Comparison of ENCODE assay signal across 26 mouse cellular contexts in the genomic region with DNA sequence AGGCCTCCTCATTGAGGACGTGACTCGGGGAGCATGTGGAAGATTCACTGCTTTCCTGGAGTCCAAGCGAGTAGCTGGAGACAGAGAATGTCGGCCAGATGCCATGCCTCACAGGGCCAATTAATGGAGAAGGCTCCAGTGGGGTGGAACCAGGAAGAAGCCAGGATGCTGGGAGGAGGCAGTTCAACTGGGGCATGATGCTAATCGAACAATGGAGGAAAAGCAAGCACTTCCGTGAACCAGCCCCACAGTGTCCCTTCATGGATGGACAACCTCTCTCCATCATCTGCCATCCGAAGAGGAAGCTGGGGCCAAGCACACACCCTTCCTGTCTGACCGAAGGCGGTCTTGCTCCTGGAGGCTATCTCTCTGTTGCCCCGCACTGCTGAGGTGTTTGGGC. TPM values are rescaled to one million over a fixed set of nuclear protein-coding genes. Genes with fewer than 3 reads are reported as not detected.
DNase-seq lines count a peak whose midpoint lies in the region; TF ChIP-seq lines count a peak whose summit lies in the region.
"Had no signal": no experiment of that assay in that cellular context is flagged by ENCODE, and none has a peak within 500 bp of the region (broad histone marks: within the 10 kb centered on the region; RNA-seq: fewer than 3 reads in every experiment).

No protein-coding gene starts in this region.

- 61% methylated on average over 10 of the region's 10 CpGs for WGBS in kidney, adult 2 months

- H3K4me1 ChIP-seq in kidney, adult 2 months (ENCODE audit: control insufficient read depth, insufficient read depth, low read length), result peaks cover 5% of the 10 kb centered on the region; the same call in 1 of the 2 replicates
- H3K4me1 ChIP-seq: hindbrain, embryonic 12.5 days; limb, embryonic 10.5 days; liver, embryonic 15.5 days; stomach, embryonic 15.5 days had no signal

- peak; percentile 27 to 36 for DNase-seq in cerebellum, adult 18-20 months
- DNase-seq in cerebellum, postnatal 14 days, result no peak
- DNase-seq in kidney, adult 2 months, result peak; percentile 68
- DNase-seq in kidney, postnatal 36 days, result peak; percentile 42 to 61
- DNase-seq in lung, postnatal 25 days (ENCODE audit: low spot score), result peak; percentile 87
- no peak for DNase-seq in layer of hippocampus, adult 2 months (ENCODE audit: low spot score in 2 of 2)
- no peak for DNase-seq in adrenal gland, postnatal 4 days (ENCODE audit: low spot score in 2 of 2)
- DNase-seq: adrenal gland, adult 8-10 months; cerebellum, adult 9-11 months; gastrocnemius, postnatal 25 days; heart, postnatal 14 days; liver; thymus, postnatal 25 days had no signal

- TF ChIP-seq CTCF in kidney, adult 2 months (conservative IDR thresholded peaks at IDR 0.05; ENCODE audit: insufficient read depth, insufficient read length, low read depth, low read length), result no peak
- no peak for TF ChIP-seq CTCF in layer of hippocampus, adult 2 months (conservative IDR thresholded peaks at IDR 0.05)

- no peak overlapping the region for H3K27ac ChIP-seq in kidney, adult 2 months (ENCODE audit: insufficient read depth, low read depth, low read length)
- H3K27ac ChIP-seq in layer of hippocampus, adult 2 months, result no peak overlapping the region
- H3K27ac ChIP-seq: forebrain, embryonic 10.5 days; heart, adult 2 months; heart, embryonic 13.5 days; hindbrain, embryonic 12.5 days; left cerebral cortex, adult 2 months; limb, embryonic 10.5 days; liver, embryonic 15.5 days; midbrain, embryonic 10.5 days; neural tube, embryonic 13.5 days; stomach, embryonic 15.5 days had no signal

- no peaks in the 10 kb centered on the region for H3K36me3 ChIP-seq in kidney, adult 2 months (ENCODE audit: control insufficient read depth, insufficient read depth, low read length)
- H3K36me3 ChIP-seq: forebrain, embryonic 10.5 days; hindbrain, embryonic 12.5 days; limb, embryonic 10.5 days; liver, embryonic 15.5 days; midbrain, embryonic 10.5 days; neural tube, embryonic 13.5 days; stomach, embryonic 15.5 days had no signal

- H3K4me3 ChIP-seq in kidney, adult 2 months (ENCODE audit: insufficient read depth, low read depth, low read length), result no peak overlapping the region
- H3K4me3 ChIP-seq in layer of hippocampus, adult 2 months, result no peak overlapping the region
- H3K4me3 ChIP-seq: forebrain, embryonic 10.5 days; heart, adult 2 months; heart, embryonic 13.5 days; hindbrain, embryonic 12.5 days; left cerebral cortex, adult 2 months; limb, embryonic 10.5 days; liver, embryonic 15.5 days; midbrain, embryonic 10.5 days; myocyte; neural tube, embryonic 13.5 days; stomach, embryonic 15.5 days had no signal

- no peak for TF ChIP-seq POLR2A in kidney, adult 2 months (IDR thresholded peaks at IDR 0.05; ENCODE audit: low read depth, low read length)

- H3K27me3 ChIP-seq in kidney, adult 2 months (replicated peaks; ENCODE audit: control insufficient read depth, insufficient read depth, low read length), result no peaks in the 10 kb centered on the region
- H3K27me3 ChIP-seq: heart, embryonic 13.5 days; hindbrain, embryonic 12.5 days; liver, embryonic 15.5 days; neural tube, embryonic 13.5 days; stomach, embryonic 15.5 days had no signal

RNA-seq across cellular contexts. Expression of a gene that starts 44.1 kb away (rescaled TPM):
- polyA plus RNA-seq in kidney, adult 2 months (2012; rRNA removed), result 0.08 and 0.13 TPM in 2 replicates
- not detected for total RNA-seq in layer of hippocampus, adult 2 months (2021)
- total RNA-seq in adrenal gland, postnatal 4 days (2021), result under 1 TPM in 1 of 2 experiments, not detected in 1; 0.25 TPM
- total RNA-seq: gastrocnemius, postnatal 25 days; heart, adult 2 months; heart, postnatal 14 days; layer of hippocampus, postnatal 10 days; left cerebral cortex, adult 2 months had no signal
- polyA plus RNA-seq: cortical plate, adult 2 months; liver, embryonic 15.5 days had no signal

Comparison
In these comparisons a context has a peak if more than half of its experiments do, and no peak if none do; other contexts are left out.
1. DNase-seq: peak in cerebellum, adult 18-20 months (2 of 2), kidney, adult 2 months (single experiment), kidney, postnatal 36 days (2 of 2) and lung, postnatal 25 days (single experiment); none in cerebellum, postnatal 14 days (0 of 2), layer of hippocampus, adult 2 months (0 of 2) and adrenal gland, postnatal 4 days (0 of 2).